Mouse (Mus musculus): Measurements from ENCODE around the gene Tmem52. TPM values are rescaled to one million over a fixed set of nuclear protein-coding genes. Genes with fewer than 3 reads are reported as not detected.
"Not testable (repeated sequence)": the region's sequence is repeated elsewhere in the genome, so short reads cannot be mapped to it uniquely, and the experiment has no call there.

The Tmem52 gene
- not detected in 2 replicates for polyA plus RNA-seq (2016; fragmentation: Nextera tagmentation; extraction: Ambion mirVana)

DNA sequence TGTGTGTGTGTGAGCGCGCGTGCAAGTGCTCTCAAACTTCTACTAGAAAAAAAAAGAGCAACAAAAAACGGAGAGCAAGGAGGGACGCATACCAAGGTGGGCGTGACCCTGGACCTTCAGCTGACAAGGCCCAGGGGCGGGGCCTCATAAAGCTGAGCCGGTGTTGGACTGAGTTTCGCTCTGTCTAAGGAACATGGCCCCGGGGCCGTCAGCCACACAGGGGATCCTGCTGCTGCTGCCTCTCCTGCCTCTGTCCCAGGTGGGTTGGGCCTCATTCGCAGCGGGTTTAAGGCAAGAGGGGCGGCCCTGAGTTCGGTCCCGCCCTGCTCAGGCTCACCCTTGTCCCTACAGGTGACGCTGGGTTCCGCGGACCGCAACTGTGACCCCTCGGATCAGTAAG, at the start of gene Tmem52:
TSS of gene Tmem52 (plus strand) at position 163 of the 400 bp plus-strand sequence.
- H3K4me2 ChIP-seq (replicated peaks), result peak within 1 kb of the TSS; percentile 46
- no peaks in the 10 kb centered on the region for H3K36me3 ChIP-seq
- peak within 1 kb of the TSS; percentile 13 for H3K4me3 ChIP-seq
- ATAC-seq (ENCODE audit: insufficient number of reproducible peaks, insufficient read depth, low FRiP score, low TSS enrichment), result 0 out of 2 replicates have a peak, but pooled peaks have one; percentile 7
- no peaks in the 10 kb centered on the region for H3K9me3 ChIP-seq
- H3K27me3 ChIP-seq, result peaks cover 18% of the 10 kb centered on the region
- no peak within 1 kb of the TSS for H3K27ac ChIP-seq
- H3K9ac ChIP-seq, result 0 out of 2 replicates have a peak within 1 kb of the TSS, but pooled peaks have one; percentile 21
- peaks cover 10% of the 10 kb centered on the region for H3K4me1 ChIP-seq
- 13% methylated on average over 21 of the region's 21 CpGs for WGBS

DNA sequence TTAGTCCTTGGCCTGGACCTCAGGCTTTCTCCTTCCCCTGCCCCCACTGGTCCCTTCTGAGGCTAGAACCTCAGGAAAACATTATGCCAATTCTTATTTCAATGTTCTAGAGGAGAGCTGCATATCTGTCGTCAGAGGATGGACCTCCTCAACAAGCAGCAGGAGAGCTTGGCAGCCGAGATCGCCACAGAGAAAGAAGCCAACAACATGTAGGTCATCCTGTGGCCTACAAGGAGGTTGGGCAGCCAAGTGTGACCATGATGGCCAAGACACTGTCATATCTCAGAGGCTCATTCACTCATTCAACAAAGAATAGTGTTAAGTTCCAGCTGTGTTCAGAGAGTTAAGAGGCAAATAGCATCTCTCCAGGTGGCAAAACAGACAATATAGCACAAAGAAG, 48.8 kb upstream of the Tmem52 start:
- Histone ChIP-seq H3K27me3 (no peaks in the 10 kb centered on the region), H3K4me1 (no peaks in the 10 kb centered on the region), H3K9me3 (no peaks in the 10 kb centered on the region), H3K27ac (no peak overlapping the region), H3K9ac (no peak overlapping the region), H3K4me2 (replicated peaks) (no peak overlapping the region), H3K36me3 (no peaks in the 10 kb centered on the region), H3K4me3 (no peak overlapping the region)
- no peak for ATAC-seq (ENCODE audit: insufficient number of reproducible peaks, insufficient read depth, low FRiP score, low TSS enrichment)
- WGBS, result 87% methylated on average over 3 of the region's 3 CpGs

DNA sequence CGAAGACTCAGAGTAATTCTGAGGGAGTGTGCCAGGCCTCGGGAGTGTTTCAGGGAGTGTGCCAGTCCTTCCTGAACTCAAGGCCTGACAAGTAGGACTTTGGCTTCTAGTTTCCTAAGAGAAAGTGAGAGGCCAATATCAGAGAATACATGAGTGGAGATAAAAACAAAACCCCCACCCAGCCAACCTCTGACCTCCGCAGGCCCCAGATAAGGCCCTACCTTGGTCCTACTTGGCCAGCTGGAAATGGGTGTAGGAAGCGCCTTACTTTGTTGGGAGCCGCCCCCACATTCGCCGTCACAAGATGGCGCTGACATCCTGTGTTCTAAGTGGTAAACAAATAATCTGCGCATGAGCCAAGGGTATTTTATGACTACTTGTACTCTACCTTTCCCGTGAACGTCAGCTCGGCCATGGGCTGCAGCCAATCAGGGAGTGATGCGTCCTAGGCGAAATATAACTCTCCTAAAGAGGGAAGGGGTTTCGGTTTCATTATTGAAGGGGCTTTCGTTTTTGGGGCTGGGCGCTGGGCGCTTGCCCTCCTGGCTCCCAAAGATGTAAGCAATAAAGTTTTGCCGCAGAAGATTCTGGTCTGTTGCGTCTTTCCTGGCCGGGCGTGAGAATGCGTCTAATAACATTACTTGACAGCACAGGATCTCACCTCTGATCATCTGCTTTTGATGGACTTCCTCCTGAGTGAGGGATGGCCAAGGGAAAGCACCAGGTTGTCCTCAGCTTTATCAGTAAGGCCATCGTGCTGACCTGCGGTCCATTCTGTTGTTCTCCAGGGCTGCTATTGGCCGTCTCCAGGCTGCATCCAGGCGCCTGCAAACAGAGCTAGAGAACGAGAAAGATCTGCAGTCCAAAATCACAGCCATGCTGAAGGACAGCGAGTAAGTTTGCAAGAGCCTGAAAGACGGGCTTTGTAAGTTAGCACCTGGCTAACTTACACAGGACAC, 47.2 kb upstream of the Tmem52 start:
- not testable (repeated sequence) for H3K9me3 ChIP-seq; H3K27ac ChIP-seq; H3K36me3 ChIP-seq; H3K4me1 ChIP-seq; H3K9ac ChIP-seq; ATAC-seq (ENCODE audit: insufficient number of reproducible peaks, insufficient read depth, low FRiP score, low TSS enrichment); H3K27me3 ChIP-seq; H3K4me2 ChIP-seq (replicated peaks); H3K4me3 ChIP-seq
- 85% methylated on average over 23 of the region's 30 CpGs for WGBS

DNA sequence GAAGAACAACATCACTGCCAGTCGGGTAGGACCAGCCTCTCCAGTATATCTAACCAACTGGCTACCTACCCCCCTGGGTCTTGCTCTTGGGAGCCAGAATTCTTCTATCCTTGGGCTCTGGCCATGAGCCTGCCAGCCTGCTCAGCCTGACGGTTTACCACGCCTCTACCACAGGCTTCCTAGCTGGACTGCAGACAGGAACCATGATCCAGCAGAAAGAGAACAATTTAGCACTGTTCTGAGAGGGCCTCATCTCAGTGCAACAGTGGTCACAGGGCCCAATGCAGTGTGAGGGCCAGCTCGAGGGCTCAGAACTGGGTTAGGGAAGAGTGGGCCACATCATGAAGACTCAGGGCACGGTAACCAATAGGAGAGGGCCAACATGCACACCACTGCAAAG, 44.9 kb upstream of the Tmem52 start:
- no peak for ATAC-seq (ENCODE audit: insufficient number of reproducible peaks, insufficient read depth, low FRiP score, low TSS enrichment)
- Histone ChIP-seq H3K4me3 (no peak overlapping the region), H3K27me3 (no peaks in the 10 kb centered on the region), H3K9me3 (no peaks in the 10 kb centered on the region), H3K4me2 (replicated peaks) (no peak overlapping the region), H3K4me1 (no peaks in the 10 kb centered on the region), H3K9ac (no peak overlapping the region), H3K36me3 (no peaks in the 10 kb centered on the region), H3K27ac (no peak overlapping the region)
- WGBS, result 86% methylated on average over 5 of the region's 5 CpGs

DNA sequence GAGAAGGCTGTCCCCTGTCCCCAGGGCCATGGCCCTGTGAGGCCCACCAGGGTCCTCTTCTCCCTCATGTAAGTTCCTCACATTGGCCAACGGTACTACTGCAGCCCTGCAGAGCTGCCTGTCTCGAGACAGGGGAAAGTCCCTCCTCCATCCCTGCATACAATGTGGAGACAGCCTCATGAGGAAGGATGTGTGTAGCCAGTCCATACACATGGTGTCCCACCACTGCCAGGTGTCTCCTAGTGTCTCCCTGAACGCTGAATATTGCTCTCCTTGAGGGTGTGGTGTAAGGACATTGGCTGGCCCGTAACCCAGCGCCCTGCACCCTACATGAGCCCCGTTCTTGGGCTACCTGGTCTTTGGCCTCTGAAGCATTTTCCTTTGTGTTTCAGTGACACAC, 42.6 kb upstream of the Tmem52 start:
- no peak overlapping the region for H3K27ac ChIP-seq
- ATAC-seq (ENCODE audit: insufficient number of reproducible peaks, insufficient read depth, low FRiP score, low TSS enrichment), result no peak

DNA sequence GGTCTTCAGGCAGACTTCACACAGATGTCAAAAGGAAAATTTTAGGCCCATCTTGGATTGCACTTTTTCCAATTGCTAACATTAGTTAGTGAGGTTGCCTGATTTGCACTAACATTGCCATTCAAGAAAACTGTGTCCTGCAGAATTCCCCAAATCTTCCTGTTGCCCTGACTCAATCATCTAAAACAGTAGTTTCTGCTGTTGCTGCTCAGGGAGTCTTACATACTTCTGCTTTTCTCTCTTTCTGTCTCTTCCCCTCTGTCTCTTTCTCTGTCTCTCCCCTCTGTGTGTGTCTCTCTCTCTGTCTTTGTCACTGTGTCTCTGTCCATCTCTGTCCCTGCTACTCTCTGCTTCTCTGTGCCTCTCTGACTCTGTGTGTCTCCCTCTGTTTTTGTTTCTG, 40.5 kb upstream of the Tmem52 start:
- H3K27ac ChIP-seq, result no peak overlapping the region
- H3K36me3 ChIP-seq, result no peaks in the 10 kb centered on the region
- H3K4me1 ChIP-seq, result no peaks in the 10 kb centered on the region
- no peak for ATAC-seq (ENCODE audit: insufficient number of reproducible peaks, insufficient read depth, low FRiP score, low TSS enrichment)
- no peak overlapping the region for H3K4me2 ChIP-seq (replicated peaks)
- H3K9me3 ChIP-seq, result no peaks in the 10 kb centered on the region
- no peak overlapping the region for H3K9ac ChIP-seq
- no peaks in the 10 kb centered on the region for H3K27me3 ChIP-seq
- H3K4me3 ChIP-seq, result no peak overlapping the region

More for the DNA sequence above, 42.6 kb upstream of the Tmem52 start:
- Histone ChIP-seq H3K27me3 (no peaks in the 10 kb centered on the region), H3K9ac (0 out of 2 replicates have a peak overlapping the region, but pooled peaks have one; percentile 10), H3K9me3 (no peaks in the 10 kb centered on the region), H3K4me2 (replicated peaks) (no peak overlapping the region), H3K4me1 (no peaks in the 10 kb centered on the region), H3K36me3 (no peaks in the 10 kb centered on the region), H3K4me3 (no peak overlapping the region)
- 89% methylated on average over 6 of the region's 6 CpGs for WGBS

DNA sequence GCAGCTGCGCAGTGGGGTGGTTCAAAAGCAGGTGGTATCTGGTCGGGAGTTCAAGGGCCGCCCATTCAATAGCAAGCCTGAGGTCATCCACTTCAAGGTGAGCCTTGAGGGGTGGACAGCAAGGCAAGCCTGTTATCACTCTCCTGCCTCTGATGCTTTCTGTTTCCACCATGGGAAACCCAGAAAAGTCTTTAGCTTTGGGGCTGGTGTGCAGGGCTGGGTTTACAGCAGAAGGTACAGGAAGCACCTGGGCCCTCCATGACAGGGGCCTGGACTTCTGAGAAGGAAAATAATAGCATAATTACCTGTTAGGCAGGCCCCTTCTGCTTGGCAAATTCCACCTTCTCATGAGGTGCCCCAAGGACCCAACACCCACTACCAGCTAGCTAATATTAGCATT, 39.7 kb upstream of the Tmem52 start:
- no peaks in the 10 kb centered on the region for H3K27me3 ChIP-seq
- no peak for ATAC-seq (ENCODE audit: insufficient number of reproducible peaks, insufficient read depth, low FRiP score, low TSS enrichment)
- H3K4me3 ChIP-seq, result no peak overlapping the region
- H3K9ac ChIP-seq, result no peak overlapping the region
- WGBS, result 82% methylated on average over 3 of the region's 3 CpGs
- no peak overlapping the region for H3K4me2 ChIP-seq (replicated peaks)
- no peak overlapping the region for H3K27ac ChIP-seq
- H3K4me1 ChIP-seq, result no peaks in the 10 kb centered on the region
- no peaks in the 10 kb centered on the region for H3K36me3 ChIP-seq
- H3K9me3 ChIP-seq, result no peaks in the 10 kb centered on the region

DNA sequence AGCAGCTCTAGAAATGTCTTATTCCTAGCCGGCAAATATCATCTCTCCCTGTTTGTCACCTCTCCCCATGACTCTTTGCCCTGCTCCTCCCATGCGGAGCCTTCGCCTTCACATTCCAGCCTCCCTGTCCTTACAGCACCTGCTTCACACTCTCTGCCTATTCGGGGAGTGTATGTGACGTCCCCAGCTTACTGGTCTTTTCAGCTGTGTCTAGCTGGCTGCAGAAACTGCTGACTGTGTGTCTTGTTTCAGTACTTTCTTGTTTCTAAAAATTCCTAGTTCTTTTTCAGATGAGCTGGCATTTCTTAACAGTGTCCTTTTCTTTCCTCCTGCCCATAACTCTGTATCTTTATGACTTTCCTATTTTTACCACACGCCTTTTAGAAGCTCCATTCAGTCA, 36.6 kb upstream of the Tmem52 start:
- ATAC-seq (ENCODE audit: insufficient number of reproducible peaks, insufficient read depth, low FRiP score, low TSS enrichment), result no peak
- Histone ChIP-seq H3K4me1 (no peaks in the 10 kb centered on the region), H3K27me3 (no peaks in the 10 kb centered on the region), H3K4me3 (no peak overlapping the region), H3K9ac (no peak overlapping the region), H3K4me2 (replicated peaks) (no peak overlapping the region), H3K36me3 (no peaks in the 10 kb centered on the region), H3K27ac (no peak overlapping the region), H3K9me3 (no peaks in the 10 kb centered on the region)
- WGBS, result 87% methylated on average over 6 of the region's 6 CpGs

DNA sequence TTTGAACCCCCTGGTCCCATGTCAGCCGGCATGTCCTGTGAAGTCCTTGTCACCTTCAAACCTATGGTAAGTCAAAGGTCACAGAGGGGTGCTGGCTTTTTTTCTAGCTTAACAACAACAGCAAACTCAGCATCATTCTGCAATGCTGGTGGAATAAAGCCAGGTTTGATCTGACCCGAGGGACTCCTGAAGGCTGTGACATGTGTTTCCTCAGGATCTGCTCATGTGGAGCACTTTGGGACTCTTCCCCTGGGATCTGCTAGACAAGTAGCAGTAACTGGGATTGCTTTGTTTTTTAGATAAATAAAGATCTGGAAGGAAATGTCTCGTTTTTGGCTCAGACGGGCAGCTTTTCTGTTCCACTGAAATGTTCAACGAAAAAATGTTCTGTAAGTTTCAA, 34.9 kb upstream of the Tmem52 start:
- Histone ChIP-seq H3K27ac (no peak overlapping the region), H3K4me3 (no peak overlapping the region), H3K4me2 (replicated peaks) (no peak overlapping the region), H3K27me3 (no peaks in the 10 kb centered on the region), H3K9ac (no peak overlapping the region), H3K36me3 (no peaks in the 10 kb centered on the region), H3K9me3 (no peaks in the 10 kb centered on the region), H3K4me1 (no peaks in the 10 kb centered on the region)
- ATAC-seq (ENCODE audit: insufficient number of reproducible peaks, insufficient read depth, low FRiP score, low TSS enrichment), result no peak
- 70% methylated on average over 5 of the region's 5 CpGs for WGBS

DNA sequence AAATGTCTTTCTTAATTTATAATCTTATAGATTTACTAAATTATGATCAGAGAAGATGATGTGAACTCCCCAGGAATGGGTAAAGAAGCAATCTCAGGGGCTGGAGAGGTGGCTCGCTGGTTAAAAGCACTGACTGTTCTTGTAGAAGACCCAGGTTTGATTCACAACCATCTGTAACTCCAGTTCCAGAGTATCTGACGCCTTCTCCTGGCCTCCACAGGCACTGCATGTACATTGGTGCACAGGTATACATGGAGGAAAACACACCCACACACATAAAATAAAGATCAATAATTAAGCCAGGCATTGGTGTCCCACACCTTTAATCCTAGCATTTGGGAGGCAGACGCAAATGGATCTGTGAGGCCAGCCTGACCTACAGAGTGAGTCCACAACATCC, 26.1 kb upstream of the Tmem52 start:
- no peaks in the 10 kb centered on the region for H3K9me3 ChIP-seq
- no peak overlapping the region for H3K27ac ChIP-seq
- H3K4me1 ChIP-seq, result no peaks in the 10 kb centered on the region
- no peaks in the 10 kb centered on the region for H3K36me3 ChIP-seq
- no peak overlapping the region for H3K4me2 ChIP-seq (replicated peaks)
- no peak for ATAC-seq (ENCODE audit: insufficient number of reproducible peaks, insufficient read depth, low FRiP score, low TSS enrichment)
- no peaks in the 10 kb centered on the region for H3K27me3 ChIP-seq
- 72% methylated on average over 3 of the region's 3 CpGs for WGBS
- H3K4me3 ChIP-seq, result no peak overlapping the region
- no peak overlapping the region for H3K9ac ChIP-seq

DNA sequence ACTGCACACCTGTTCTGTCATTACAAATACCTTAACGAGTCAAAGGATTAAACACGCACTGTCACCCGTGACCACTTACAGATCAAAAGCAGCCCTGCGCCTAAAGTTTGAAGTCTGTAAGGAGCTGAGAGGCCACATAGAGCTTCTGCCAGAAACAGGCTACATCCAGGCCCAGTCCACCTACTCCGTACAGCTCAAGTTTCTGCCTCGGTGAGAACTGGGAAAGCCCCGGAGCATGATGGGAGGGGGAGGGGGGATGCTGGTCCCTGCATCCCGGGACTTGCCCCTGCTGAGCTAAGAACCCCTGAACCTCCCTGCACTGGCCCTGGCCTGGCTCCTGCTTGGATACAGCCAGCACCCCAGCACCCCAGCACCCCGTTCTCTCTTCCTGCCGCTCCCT, 17.3 kb upstream of the Tmem52 start:
- no peak overlapping the region for H3K4me3 ChIP-seq
- no peak overlapping the region for H3K27ac ChIP-seq
- no peak overlapping the region for H3K9ac ChIP-seq
- H3K4me2 ChIP-seq (replicated peaks), result no peak overlapping the region
- H3K9me3 ChIP-seq, result no peaks in the 10 kb centered on the region
- 34% methylated on average over 10 of the region's 10 CpGs for WGBS
- ATAC-seq (ENCODE audit: insufficient number of reproducible peaks, insufficient read depth, low FRiP score, low TSS enrichment), result peak; percentile 56; the same call in 1 of the 2 replicates
- H3K4me1 ChIP-seq, result no peaks in the 10 kb centered on the region
- no peaks in the 10 kb centered on the region for H3K36me3 ChIP-seq
- H3K27me3 ChIP-seq, result no peaks in the 10 kb centered on the region

DNA sequence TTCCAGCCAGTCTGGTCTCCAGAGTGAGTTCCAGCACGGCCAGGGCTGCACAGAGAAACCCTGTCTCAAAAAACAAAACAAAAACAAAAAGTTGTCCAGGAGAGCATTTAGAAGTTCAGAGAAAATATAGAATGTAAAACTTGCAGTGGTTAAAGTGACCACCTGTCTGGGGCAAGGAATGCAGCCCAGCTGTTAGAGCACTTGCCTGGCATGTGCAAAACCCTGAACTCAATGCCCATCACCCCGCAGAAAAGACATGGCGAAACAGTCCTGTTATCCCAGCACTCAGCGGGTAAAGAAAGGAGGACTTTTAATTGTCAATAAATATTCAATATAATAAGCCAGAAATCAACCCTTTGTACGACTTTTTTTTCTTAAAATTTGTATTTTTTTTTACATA, 10.3 kb upstream of the Tmem52 start:
- Histone ChIP-seq H3K4me2 (replicated peaks) (no peak overlapping the region), H3K9ac (no peak overlapping the region), H3K36me3 (no peaks in the 10 kb centered on the region), H3K4me3 (no peak overlapping the region), H3K27me3 (0 out of 2 replicates have a peak, but pooled peaks cover 4% of the 10 kb centered on the region), H3K9me3 (no peaks in the 10 kb centered on the region), H3K4me1 (no peaks in the 10 kb centered on the region), H3K27ac (no peak overlapping the region)
- no peak for ATAC-seq (ENCODE audit: insufficient number of reproducible peaks, insufficient read depth, low FRiP score, low TSS enrichment)
- WGBS, result 78% methylated on average over 5 of the region's 5 CpGs
